Mouse (Mus musculus): Measurements from ENCODE around the gene Gjd3. TPM values are rescaled to one million over a fixed set of nuclear protein-coding genes. Genes with fewer than 3 reads are reported as not detected.

The Gjd3 gene
- polyA plus RNA-seq, 1 experiment, result not detected

- Histone ChIP-seq H3K79me2 (ENCODE audit: control insufficient read depth, insufficient read depth) (no peaks in the 10 kb centered on the region), H3K36me3 (ENCODE audit: control insufficient read depth, insufficient read depth) (peaks cover 15% of the 10 kb centered on the region), H3K4me3 (ENCODE audit: insufficient read depth, poor library complexity, severe bottlenecking) (no peak overlapping the region), H3ac (ENCODE audit: control insufficient read depth, insufficient read length, low read depth) (no peak overlapping the region), H3K79me3 (ENCODE audit: low read depth) (no peaks in the 10 kb centered on the region), H3K27me3 (ENCODE audit: control insufficient read depth, insufficient read depth, insufficient read length) (peaks cover 14% of the 10 kb centered on the region)
- TF ChIP-seq FOSL1 (IDR thresholded peaks at IDR 0.05; ENCODE audit: insufficient read depth, low read length, poor library complexity, severe bottlenecking) (no peak), MAX (IDR thresholded peaks at IDR 0.05) (no peak), CEBPB (IDR thresholded peaks at IDR 0.05; ENCODE audit: low read depth) (no peak), MYOG (IDR thresholded peaks at IDR 0.05; ENCODE audit: control insufficient read depth, extremely low read depth, insufficient read length) (no peak), CTCF (IDR thresholded peaks at IDR 0.05; ENCODE audit: control insufficient read depth, insufficient read depth, insufficient read length) (no peak), USF1 (IDR thresholded peaks at IDR 0.05; ENCODE audit: low read depth) (no peak), MYOD1 (IDR thresholded peaks at IDR 0.05; ENCODE audit: control insufficient read depth, insufficient read length, low read depth) (no peak)
These were observed 4.2 kb downstream of the Gjd3 start for GRCm38 (mm10) chr11:98978526-98979148.

DNA sequence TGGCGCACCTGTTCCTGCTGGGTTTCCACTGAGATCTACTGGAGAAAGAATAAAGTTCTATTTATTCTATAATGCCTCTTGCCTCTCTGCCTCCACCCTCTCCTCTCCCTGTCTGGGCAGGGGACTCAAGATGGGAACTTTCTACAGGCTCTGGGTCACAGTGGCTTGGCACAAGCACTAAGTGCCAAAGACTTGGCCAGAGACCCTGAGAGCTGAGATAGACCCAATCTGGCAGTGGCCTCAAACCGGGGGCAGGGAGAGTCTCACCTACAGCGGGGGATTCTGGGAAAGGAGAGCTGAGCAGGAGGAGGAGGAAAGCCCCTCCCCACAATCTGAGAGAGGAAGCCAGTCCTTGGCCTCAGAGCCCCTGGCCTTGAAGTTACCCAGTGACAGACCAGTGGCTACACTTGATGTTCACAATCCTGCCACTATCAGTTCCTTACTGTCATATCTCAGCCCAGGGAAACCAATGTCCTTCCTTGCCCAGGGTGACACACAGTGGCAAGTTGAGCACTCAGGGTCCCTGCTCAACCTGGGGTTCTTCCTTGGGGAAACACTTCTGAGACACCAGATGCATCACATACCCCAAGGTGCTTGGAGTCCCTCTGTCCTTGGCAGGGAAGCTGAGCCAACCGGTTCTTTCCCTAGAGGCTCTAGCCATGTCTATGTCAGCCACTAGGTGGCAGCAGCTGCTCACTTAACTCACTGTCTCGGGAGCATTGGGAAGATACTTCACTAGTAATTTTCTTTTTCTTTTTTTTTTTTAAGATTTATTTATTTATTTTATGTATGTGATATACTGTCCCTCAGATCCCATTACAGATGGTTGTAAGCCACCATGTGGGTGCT is 7.7 kb downstream of the Gjd3 start:
- H3K36me3 ChIP-seq (ENCODE audit: control insufficient read depth, insufficient read depth), result peaks cover 50% of the 10 kb centered on the region
- TF ChIP-seq FOSL1 (IDR thresholded peaks at IDR 0.05; ENCODE audit: insufficient read depth, low read length, poor library complexity, severe bottlenecking), result no peak
- no peak for TF ChIP-seq CEBPB (IDR thresholded peaks at IDR 0.05; ENCODE audit: low read depth)
- TF ChIP-seq CTCF (IDR thresholded peaks at IDR 0.05; ENCODE audit: control insufficient read depth, insufficient read depth, insufficient read length), result peak; percentile 47
- TF ChIP-seq USF1 (IDR thresholded peaks at IDR 0.05; ENCODE audit: low read depth), result no peak
- no peaks in the 10 kb centered on the region for H3K79me3 ChIP-seq (ENCODE audit: low read depth)

GRCm38 (mm10) chr11:98974213-98974612 is 8.6 kb downstream of the Gjd3 start:
- peaks cover under 1% of the 10 kb centered on the region for H3K79me2 ChIP-seq (ENCODE audit: control insufficient read depth, insufficient read depth)
- no peak overlapping the region for H3ac ChIP-seq (ENCODE audit: control insufficient read depth, insufficient read length, low read depth)
- no peaks in the 10 kb centered on the region for H3K27me3 ChIP-seq (ENCODE audit: control insufficient read depth, insufficient read depth, insufficient read length)
- H3K79me3 ChIP-seq (ENCODE audit: low read depth), result no peaks in the 10 kb centered on the region
- peaks cover 57% of the 10 kb centered on the region for H3K36me3 ChIP-seq (ENCODE audit: control insufficient read depth, insufficient read depth)
- TF ChIP-seq MYOG (IDR thresholded peaks at IDR 0.05; ENCODE audit: control insufficient read depth, extremely low read depth, insufficient read length) (no peak), MAX (IDR thresholded peaks at IDR 0.05) (no peak), MYOD1 (IDR thresholded peaks at IDR 0.05; ENCODE audit: control insufficient read depth, insufficient read length, low read depth) (no peak), USF1 (IDR thresholded peaks at IDR 0.05; ENCODE audit: low read depth) (no peak), CEBPB (IDR thresholded peaks at IDR 0.05; ENCODE audit: low read depth) (no peak), FOSL1 (IDR thresholded peaks at IDR 0.05; ENCODE audit: insufficient read depth, low read length, poor library complexity, severe bottlenecking) (no peak), CTCF (IDR thresholded peaks at IDR 0.05; ENCODE audit: control insufficient read depth, insufficient read depth, insufficient read length) (no peak)
- no peak overlapping the region for H3K4me3 ChIP-seq (ENCODE audit: insufficient read depth, poor library complexity, severe bottlenecking)

More for the DNA sequence above, 7.7 kb downstream of the Gjd3 start:
- Histone ChIP-seq H3K4me3 (ENCODE audit: insufficient read depth, poor library complexity, severe bottlenecking) (no peak overlapping the region), H3K79me2 (ENCODE audit: control insufficient read depth, insufficient read depth) (no peaks in the 10 kb centered on the region), H3ac (ENCODE audit: control insufficient read depth, insufficient read length, low read depth) (no peak overlapping the region), H3K27me3 (ENCODE audit: control insufficient read depth, insufficient read depth, insufficient read length) (no peaks in the 10 kb centered on the region)

DNA sequence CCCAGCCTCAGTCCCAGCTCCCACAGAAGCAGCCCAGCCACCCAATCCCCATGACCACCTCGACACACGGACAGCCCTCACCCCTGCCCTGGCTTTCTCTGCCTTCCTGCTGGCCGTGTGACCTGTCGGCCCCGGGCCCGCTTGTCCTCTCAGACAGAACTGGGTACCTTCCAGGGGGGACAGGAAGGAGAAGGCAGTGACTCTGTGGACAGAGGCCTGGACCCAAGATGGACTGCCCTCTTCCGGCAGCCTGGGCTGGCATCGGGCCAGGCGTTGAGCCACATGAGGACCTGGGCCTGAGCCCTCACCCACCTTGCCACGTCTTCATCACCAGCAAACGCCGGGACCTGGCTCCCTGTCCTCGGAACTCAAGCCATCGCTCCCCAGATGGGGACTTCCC is 9.2 kb downstream of the Gjd3 start:
- Histone ChIP-seq H3K27me3 (ENCODE audit: control insufficient read depth, insufficient read depth, insufficient read length) (no peaks in the 10 kb centered on the region), H3K4me3 (ENCODE audit: insufficient read depth, poor library complexity, severe bottlenecking) (no peak overlapping the region), H3K79me2 (ENCODE audit: control insufficient read depth, insufficient read depth) (peaks cover 7% of the 10 kb centered on the region), H3K36me3 (ENCODE audit: control insufficient read depth, insufficient read depth) (peaks cover 62% of the 10 kb centered on the region), H3ac (ENCODE audit: control insufficient read depth, insufficient read length, low read depth) (no peak overlapping the region), H3K79me3 (ENCODE audit: low read depth) (peaks cover 5% of the 10 kb centered on the region)
- TF ChIP-seq MYOG (IDR thresholded peaks at IDR 0.05; ENCODE audit: control insufficient read depth, extremely low read depth, insufficient read length), result no peak
- no peak for TF ChIP-seq USF1 (IDR thresholded peaks at IDR 0.05; ENCODE audit: low read depth)
- no peak for TF ChIP-seq MYOD1 (IDR thresholded peaks at IDR 0.05; ENCODE audit: control insufficient read depth, insufficient read length, low read depth)
- no peak for TF ChIP-seq FOSL1 (IDR thresholded peaks at IDR 0.05; ENCODE audit: insufficient read depth, low read length, poor library complexity, severe bottlenecking)
- no peak for TF ChIP-seq CEBPB (IDR thresholded peaks at IDR 0.05; ENCODE audit: low read depth)
- TF ChIP-seq CTCF (IDR thresholded peaks at IDR 0.05; ENCODE audit: control insufficient read depth, insufficient read depth, insufficient read length), result no peak

GRCm38 (mm10) chr11:98972801-98973360 is 9.9 kb downstream of the Gjd3 start:
- H3K36me3 ChIP-seq (ENCODE audit: control insufficient read depth, insufficient read depth), result peaks cover 69% of the 10 kb centered on the region

More at GRCm38 (mm10) chr11:98972801-98973360, 9.9 kb downstream of the Gjd3 start:
- H3K79me3 ChIP-seq (ENCODE audit: low read depth), result peaks cover 8% of the 10 kb centered on the region
- H3K4me3 ChIP-seq (ENCODE audit: insufficient read depth, poor library complexity, severe bottlenecking), result no peak overlapping the region
- H3ac ChIP-seq (ENCODE audit: control insufficient read depth, insufficient read length, low read depth), result no peak overlapping the region
- no peak for TF ChIP-seq CTCF (IDR thresholded peaks at IDR 0.05; ENCODE audit: control insufficient read depth, insufficient read depth, insufficient read length)
- TF ChIP-seq MAX (IDR thresholded peaks at IDR 0.05), result no peak
- no peak for TF ChIP-seq MYOG (IDR thresholded peaks at IDR 0.05; ENCODE audit: control insufficient read depth, extremely low read depth, insufficient read length)
- TF ChIP-seq MYOD1 (IDR thresholded peaks at IDR 0.05; ENCODE audit: control insufficient read depth, insufficient read length, low read depth), result no peak
- peaks cover 14% of the 10 kb centered on the region for H3K79me2 ChIP-seq (ENCODE audit: control insufficient read depth, insufficient read depth)
- H3K27me3 ChIP-seq (ENCODE audit: control insufficient read depth, insufficient read depth, insufficient read length), result no peaks in the 10 kb centered on the region
